Mouse (Mus musculus): ENCODE data around the gene Uqcc2.

The Uqcc2 gene

GRCm38 (mm10) chr17:27077920-27078319 lies 55.8 kb downstream of the Uqcc2 start:
- in situ Hi-C loops (cut with MboI, MseI): no loop called here

GRCm38 (mm10) chr17:27077133-27077532 lies 56.6 kb downstream of the Uqcc2 start:
- in situ Hi-C loops (cut with MboI, MseI): no loop called here

GRCm38 (mm10) chr17:27074849-27075745 lies 58.6 kb downstream of the Uqcc2 start:
- in situ Hi-C loops (cut with MboI, MseI): no loop called here

- in situ Hi-C loops (cut with MboI, MseI): no loop called here
Observed at GRCm38 (mm10) chr17:27074236-27074635, 59.5 kb downstream of the Uqcc2 start.

GRCm38 (mm10) chr17:27073778-27074177 lies 59.9 kb downstream of the Uqcc2 start:
- in situ Hi-C loops (cut with MboI, MseI): no loop called here

- in situ Hi-C loops (cut with MboI, MseI): no loop called here
Observed at GRCm38 (mm10) chr17:27073126-27073525, 60.6 kb downstream of the Uqcc2 start.

All from T-helper 2 cell (primary cell).